Mouse (Mus musculus): ENCODE measurements around the gene Oas1c. TPM values are rescaled to one million over a fixed set of nuclear protein-coding genes. Genes with fewer than 3 reads are reported as not detected.

Oas1c gene
- total RNA-seq (2023): 10 to 100 TPM; 12.0 to 17.8 TPM

DNA sequence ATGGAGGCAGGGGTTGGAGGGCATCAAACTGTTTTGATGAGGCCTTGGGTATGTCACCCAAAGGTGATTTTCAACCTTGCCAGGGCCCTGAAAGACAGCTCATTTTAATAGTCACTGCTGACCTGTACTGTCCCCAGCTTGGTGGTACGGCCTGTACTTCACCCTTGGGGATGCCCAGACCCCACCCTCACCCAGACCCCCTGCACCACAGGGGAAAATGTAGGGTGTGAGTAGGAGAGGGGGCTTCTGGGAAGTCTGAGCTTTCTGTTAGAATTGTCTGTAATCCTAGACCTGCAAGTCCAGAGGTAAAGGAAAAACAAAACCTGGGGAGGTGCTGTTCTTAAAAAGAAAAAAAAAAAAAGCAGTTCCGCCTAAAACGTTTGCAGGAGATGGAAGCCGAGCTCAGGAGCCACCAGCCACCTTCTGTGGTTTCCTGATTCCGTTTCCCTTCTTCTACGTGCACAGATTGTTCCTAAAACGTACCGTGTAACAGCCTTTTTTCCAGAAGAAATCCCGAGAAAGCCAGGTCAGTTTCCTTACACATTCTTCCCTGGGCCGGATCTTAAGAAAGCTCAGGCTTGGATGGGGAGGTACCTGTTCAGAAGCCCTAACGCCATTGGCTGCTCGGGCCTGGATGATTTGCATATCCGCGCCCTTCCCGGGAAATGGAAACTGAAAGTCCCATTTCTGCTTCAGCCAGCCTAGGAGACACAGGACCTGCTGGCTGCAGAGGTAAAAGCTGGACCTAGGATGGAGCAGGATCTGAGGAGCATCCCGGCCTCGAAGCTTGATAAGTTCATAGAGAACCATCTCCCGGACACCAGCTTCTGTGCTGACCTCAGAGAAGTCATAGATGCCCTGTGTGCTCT, at the start of gene Oas1c:
Oas1c (minus strand) TSS at position 564 of the 869 bp plus-strand sequence.

DNA sequence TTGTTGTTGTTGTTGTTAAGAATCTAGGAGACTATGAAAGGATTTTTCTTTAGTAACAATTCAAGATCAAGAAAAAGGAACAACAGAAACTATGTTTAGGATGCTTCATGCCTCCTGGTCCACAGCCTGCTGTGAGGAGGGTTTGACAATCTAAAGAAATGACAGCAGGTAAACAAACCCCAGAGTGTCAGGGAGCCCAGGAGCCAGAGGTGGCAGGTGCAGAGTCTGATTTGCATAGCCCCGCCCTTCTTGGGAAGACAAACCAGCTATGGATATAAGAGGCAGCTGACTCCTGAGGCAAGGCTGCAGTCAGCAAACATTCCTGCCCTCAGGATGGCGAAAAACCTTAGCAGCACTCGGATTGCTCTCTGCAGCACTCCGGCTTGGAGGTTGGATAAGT, 48.8 kb upstream of the Oas1c start, which contains the start of gene Oas1h:
Oas1h (plus strand) TSS at position 301 of the 400 bp plus-strand sequence.

GRCm38 (mm10) chr5:120847067-120847466, 34.8 kb upstream of the Oas1c start, which contains the start of gene Oas1f:
TSS of gene Oas1f (plus strand) at chr5:120847367.

GRCm38 (mm10) chr5:120795480-120796034, 16.8 kb downstream of the Oas1c start, which contains the start of gene Oas1e:
TSS of gene Oas1e (minus strand) at chr5:120795530.

GRCm38 (mm10) chr5:120777478-120777877, 34.8 kb downstream of the Oas1c start, which contains the start of gene Oas3:
TSS of gene Oas3 (minus strand) at chr5:120777661.

Other genes with a start within 250 kb of the Oas1c start
- 10 to 100 TPM; 44.3 to 46.9 TPM for gene Tpcn1, start 223.8 kb downstream of the Oas1c start, total RNA-seq (2023)
- not detected for gene Iqcd, start 223.5 kb downstream of the Oas1c start, total RNA-seq (2023)
- gene Rita1, start 199.9 kb downstream of the Oas1c start, total RNA-seq (2023): 1 to 10 TPM; 5.8 to 6.0 TPM
- 100 to 1,000 TPM; 170 to 180 TPM for gene Ddx54, start 199.8 kb downstream of the Oas1c start, total RNA-seq (2023)
- not detected for gene Cfap73, start 178.3 kb downstream of the Oas1c start, total RNA-seq (2023)
- 10 to 100 TPM; 49.7 to 54.9 TPM for gene Rasal1, start 163.7 kb downstream of the Oas1c start, total RNA-seq (2023)
- gene Dtx1, start 100.6 kb downstream of the Oas1c start, total RNA-seq (2023): 100 to 1,000 TPM; 260 to 264 TPM
- 1 to 10 TPM; 5.0 to 9.7 TPM for gene Oas2, start 62.7 kb downstream of the Oas1c start, total RNA-seq (2023)
- gene Oas3, start 34.9 kb downstream of the Oas1c start, total RNA-seq (2023): 1 to 10 TPM; 1.7 to 5.0 TPM
- gene Oas1e, start 17.0 kb downstream of the Oas1c start, total RNA-seq (2023): 1 to 10 TPM in 1 of 2 experiments, under 1 TPM in 1; 0.98 to 2.1 TPM
- not detected for gene Oas1f, start 34.9 kb upstream of the Oas1c start, total RNA-seq (2023)
- not detected for gene Oas1h, start 48.9 kb upstream of the Oas1c start, total RNA-seq (2023)
- gene Oas1g, start 75.1 kb upstream of the Oas1c start, total RNA-seq (2023): not detected
- gene Oas1a, start 95.0 kb upstream of the Oas1c start, total RNA-seq (2023): 1 to 10 TPM; 2.7 to 3.8 TPM
- not detected for gene Oas1d, start 102.0 kb upstream of the Oas1c start, total RNA-seq (2023)
- not detected for gene Rph3a, start 197.6 kb upstream of the Oas1c start, total RNA-seq (2023)